Mouse (Mus musculus): ENCODE data around the gene F2r.

DNA sequence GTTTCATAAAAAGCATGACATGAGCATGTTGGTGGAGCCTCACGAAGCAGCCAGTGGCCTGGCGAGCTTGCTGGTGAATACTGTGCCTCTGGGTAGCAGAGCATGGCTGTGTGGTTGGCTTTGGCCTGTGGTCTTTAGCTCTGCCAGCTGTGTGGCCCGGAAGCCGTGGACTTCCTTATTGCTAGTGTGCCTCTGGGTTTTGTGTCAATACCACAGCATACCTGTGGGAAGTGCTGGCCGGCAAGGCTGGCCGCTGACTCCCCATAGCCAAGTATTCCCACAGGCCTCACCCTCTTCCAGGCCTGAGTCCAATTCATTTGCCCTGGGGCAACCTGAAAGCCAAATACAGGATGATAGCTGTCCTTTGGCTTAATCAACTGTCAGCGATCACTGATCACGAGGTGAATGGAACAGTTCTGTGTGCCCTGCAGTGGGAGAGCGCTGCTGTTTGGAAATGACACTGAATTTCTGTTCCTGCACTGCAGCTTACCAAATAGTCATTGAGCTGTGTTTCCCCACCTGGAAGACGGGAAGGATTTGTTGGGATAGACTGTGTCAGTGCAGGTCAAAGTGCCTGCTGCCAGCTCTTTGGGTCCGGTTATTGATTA lies 64.3 kb downstream of the F2r start:
- no peak for TF ChIP-seq CTCF (IDR thresholded peaks at IDR 0.05; ENCODE audit: control insufficient read depth, insufficient read depth, insufficient read length)
- TF ChIP-seq CEBPB (IDR thresholded peaks at IDR 0.05; ENCODE audit: low read depth), result no peak
- peak; percentile 77 for TF ChIP-seq MYOD1 (IDR thresholded peaks at IDR 0.05; ENCODE audit: control insufficient read depth, insufficient read length, low read depth)
